8 mouse cellular contexts compared by ENCODE assay signal in the genomic region with DNA sequence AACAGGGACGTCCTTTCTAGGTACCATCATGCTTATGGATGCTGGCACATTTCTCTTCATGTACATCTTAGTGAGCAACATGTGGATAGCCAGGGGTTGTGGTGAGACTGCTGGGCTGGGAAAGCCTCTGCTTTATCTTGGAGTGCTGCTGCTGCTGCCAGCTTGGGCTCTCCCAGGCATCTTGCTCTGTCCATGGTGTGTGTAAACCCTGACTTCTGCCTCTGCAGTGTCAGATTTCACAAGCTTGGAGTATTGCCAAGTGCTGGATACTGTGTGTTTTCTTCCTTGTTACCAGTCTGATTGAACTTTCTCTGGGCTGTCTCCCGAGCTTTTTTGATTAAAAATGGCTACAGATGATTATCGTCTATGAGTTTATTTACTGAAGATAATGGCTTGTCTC. TPM values are rescaled to one million over a fixed set of nuclear protein-coding genes. Genes with fewer than 3 reads are reported as not detected.
A peak's percentile ranks its signal among the peaks of the same experiment; 100 is the strongest.
DNase-seq lines count a peak whose midpoint lies in the region; ATAC-seq lines count a peak whose summit lies in the region.

No protein-coding gene starts in this region.

- peaks cover 3% of the 10 kb centered on the region for H3K4me1 ChIP-seq in heart, embryonic 16.5 days (ENCODE audit: control insufficient read depth, insufficient read depth, low read length)
- peaks cover 4% of the 10 kb centered on the region; the same call in 1 of the 2 replicates for H3K4me1 ChIP-seq in liver, embryonic 12.5 days
- no peaks in the 10 kb centered on the region for H3K4me1 ChIP-seq in neural tube, embryonic 15.5 days

- no peak overlapping the region for H3K4me3 ChIP-seq in heart, embryonic 16.5 days (ENCODE audit: low read length)
- no peak overlapping the region for H3K4me3 ChIP-seq in liver, embryonic 12.5 days
- H3K4me3 ChIP-seq in neural tube, embryonic 15.5 days (replicated peaks) = no peak overlapping the region

- no peaks in the 10 kb centered on the region for H3K27me3 ChIP-seq in heart, embryonic 16.5 days (ENCODE audit: control insufficient read depth, insufficient read depth, low read length)
- H3K27me3 ChIP-seq in liver, embryonic 12.5 days (replicated peaks) = no peaks in the 10 kb centered on the region
- H3K27me3 ChIP-seq in neural tube, embryonic 15.5 days (replicated peaks) = no peaks in the 10 kb centered on the region

- H3K36me3 ChIP-seq in heart, embryonic 16.5 days (ENCODE audit: control insufficient read depth, insufficient read depth) = no peaks in the 10 kb centered on the region
- H3K36me3 ChIP-seq in liver, embryonic 12.5 days = no peaks in the 10 kb centered on the region
- peaks cover 54% of the 10 kb centered on the region for H3K36me3 ChIP-seq in neural tube, embryonic 15.5 days

- no peak overlapping the region for H3K9ac ChIP-seq in heart, embryonic 16.5 days (ENCODE audit: low read length)
- H3K9ac ChIP-seq in liver, embryonic 12.5 days = no peak overlapping the region
- H3K9ac ChIP-seq in neural tube, embryonic 15.5 days (replicated peaks) = no peak overlapping the region

- DNase-seq in 3134 (ENCODE audit: extremely low read depth, insufficient read length, low spot score) (peak; percentile 22), MN1 (ENCODE audit: low spot score) (peak; percentile 9)
- no peak for DNase-seq in left cerebral cortex, postnatal 25 days (ENCODE audit: low spot score in 2 of 2)
- DNase-seq in layer of hippocampus, adult 9-11 months = no peak

- ATAC-seq in heart, embryonic 16.5 days (replicated peaks; ENCODE audit: extremely low read depth, insufficient read depth, low FRiP score) = peak; percentile 61; the same call in 1 of the 2 replicates
- ATAC-seq in liver, embryonic 12.5 days = peak; percentile 35; the same call in 1 of the 2 replicates
- ATAC-seq in erythroid progenitor cell, adult 5-6 weeks (replicated peaks; ENCODE audit: low FRiP score, poor library complexity, severe bottlenecking) = no peak
- no peak for ATAC-seq in neural tube, embryonic 15.5 days (ENCODE audit: low FRiP score)

- no peak overlapping the region for H3K27ac ChIP-seq in heart, embryonic 16.5 days (ENCODE audit: low read length)
- no peak overlapping the region for H3K27ac ChIP-seq in liver, embryonic 12.5 days
- no peak overlapping the region for H3K27ac ChIP-seq in neural tube, embryonic 15.5 days (replicated peaks)

- intact Hi-C loops in left cerebral cortex, postnatal 25 days (cut with DNase I) = loop anchor here (5.0 to 10.0 kb wide), 2 partner anchors 238 to 485 kb away; a partner anchor contains a TSS

- no peaks in the 10 kb centered on the region for H3K9me3 ChIP-seq in heart, embryonic 16.5 days (replicated peaks; ENCODE audit: control insufficient read depth, low read length)
- no peaks in the 10 kb centered on the region for H3K9me3 ChIP-seq in liver, embryonic 12.5 days (replicated peaks)
- no peaks in the 10 kb centered on the region for H3K9me3 ChIP-seq in neural tube, embryonic 15.5 days (replicated peaks)

- 26% methylated on average over 3 of the region's 3 CpGs for WGBS in heart, embryonic 16.5 days
- WGBS in liver, embryonic 12.5 days (ENCODE audit: insufficient replicate concordance) = 56% methylated on average over 3 of the region's 3 CpGs
- WGBS in neural tube, embryonic 15.5 days = 57% methylated on average over 3 of the region's 3 CpGs

- H3K4me2 ChIP-seq in heart, embryonic 16.5 days (ENCODE audit: low read depth, low read length) = no peak overlapping the region
- H3K4me2 ChIP-seq in liver, embryonic 12.5 days = no peak overlapping the region
- H3K4me2 ChIP-seq in neural tube, embryonic 15.5 days = no peak overlapping the region

RNA-seq across cellular contexts. Expression of a gene that starts 45.6 kb away (rescaled TPM):
- polyA plus RNA-seq in heart, embryonic 16.5 days (2015; fragmentation: Nextera tagmentation; extraction: Ambion mirVana) = not detected in 2 replicates
- polyA plus RNA-seq in liver, embryonic 12.5 days (2016; fragmentation: Nextera tagmentation; extraction: Ambion mirVana) = not detected in 2 replicates
- total RNA-seq in left cerebral cortex, postnatal 25 days (2021) = not detected
- not detected in 2 replicates for total RNA-seq in erythroid progenitor cell, adult 5-6 weeks (2015; ENCODE audit: low replicate concordance)
- not detected in 2 replicates for total RNA-seq in erythroid progenitor cell, adult 5-6 weeks (2017; ENCODE audit: low replicate concordance)
- not detected in 2 replicates for polyA plus RNA-seq in neural tube, embryonic 15.5 days (2015; fragmentation: Nextera tagmentation; extraction: Ambion mirVana)

RNA-seq across cellular contexts. Expression of a gene that starts 54.9 kb away (rescaled TPM):
- 0.19 and 0.45 TPM in 2 replicates for polyA plus RNA-seq in heart, embryonic 16.5 days (2015; fragmentation: Nextera tagmentation; extraction: Ambion mirVana)
- 39.5 and 41.4 TPM in 2 replicates for polyA plus RNA-seq in liver, embryonic 12.5 days (2016; fragmentation: Nextera tagmentation; extraction: Ambion mirVana)
- not detected for total RNA-seq in left cerebral cortex, postnatal 25 days (2021)
- total RNA-seq in erythroid progenitor cell, adult 5-6 weeks (2015; ENCODE audit: low replicate concordance) = not detected in 2 replicates
- total RNA-seq in erythroid progenitor cell, adult 5-6 weeks (2017; ENCODE audit: low replicate concordance) = not detected in 2 replicates
- polyA plus RNA-seq in neural tube, embryonic 15.5 days (2015; fragmentation: Nextera tagmentation; extraction: Ambion mirVana) = 0.10 and 0.38 TPM in 2 replicates

Comparison
In these comparisons a context has a peak if more than half of its experiments do, and no peak if none do; other contexts are left out.
1. DNase-seq: peak in 3134 (single experiment) and MN1 (single experiment); none in left cerebral cortex, postnatal 25 days (0 of 2) and layer of hippocampus, adult 9-11 months (single experiment).
2. ATAC-seq: peak in heart, embryonic 16.5 days (single experiment) and liver, embryonic 12.5 days (single experiment); none in erythroid progenitor cell, adult 5-6 weeks (single experiment) and neural tube, embryonic 15.5 days (single experiment).
3. RNA of a gene that starts 54.9 kb away (polyA plus RNA-seq): 39.5 to 41.4 TPM in liver, embryonic 12.5 days; 0.19 to 0.45 TPM in heart, embryonic 16.5 days and 0.10 to 0.38 TPM in neural tube, embryonic 15.5 days; every median in the first group is over 10 times any median in the second.